Mouse (Mus musculus) CH12.LX (cell line): Measurements from ENCODE around the gene Pax5. TPM values are rescaled to one million over a fixed set of nuclear protein-coding genes. Genes with fewer than 3 reads are reported as not detected.

Experiments used
- DNase-seq: peaks from one replicate; pipeline ENCODE4 v3.0.0-alpha.2; 2013; ENCODE audit errors: extremely low read depth
- H3K27ac ChIP-seq: 2 replicates; pipeline ENCODE4 v1.5.1; 2012; ENCODE audit warnings: low read depth, mild to moderate bottlenecking, control low read depth, moderate library complexity; ENCODE audit not compliant: insufficient read depth
- H3K27me3 ChIP-seq: replicated peaks from 2 replicates; pipeline ENCODE3; 2012; ENCODE audit warnings: inconsistent platforms
- H3K36me3 ChIP-seq, 2 experiments: replicated peaks in 1 of 2; 2 replicates each; pipeline versions ENCODE3 to v1.6.1; 2012; ENCODE audit warnings: inconsistent platforms in 1 of 2, low read length in 1 of 2, mild to moderate bottlenecking in 1 of 2, mixed read lengths in 1 of 2, moderate library complexity in 1 of 2; ENCODE audit not compliant: control insufficient read depth in 1 of 2, insufficient read depth in 1 of 2
- H3K4me1 ChIP-seq, 2 experiments: 2 replicates each; pipeline ENCODE4 v1.6.1; 2012; ENCODE audit warnings: inconsistent platforms in 1 of 2, moderate library complexity in 1 of 2; ENCODE audit not compliant: insufficient read depth in 2 of 2, control insufficient read depth in 1 of 2
- H3K4me2 ChIP-seq: 2 replicates; pipeline ENCODE4 v1.6.1; 2012; ENCODE audit warnings: low read depth, mild to moderate bottlenecking, control low read depth; ENCODE audit not compliant: poor library complexity, insufficient read depth, severe bottlenecking
- H3K4me3 ChIP-seq, 3 experiments: fragments of 150-350 bp in 1 of 3; sonication (generic) in 1 of 3; replicated peaks in 1 of 3; 2 replicates each; pipeline versions ENCODE3 to v1.5.1; 2011 to 2012; ENCODE audit warnings: low read depth in 2 of 3, low read length in 2 of 3, mild to moderate bottlenecking in 2 of 3, moderate library complexity in 2 of 3, control low read depth in 1 of 3, improper control_type of control experiment in 1 of 3, inconsistent platforms in 1 of 3, mixed read lengths in 1 of 3; ENCODE audit not compliant: poor library complexity in 1 of 3
- H3K79me2 ChIP-seq: replicated peaks from 2 replicates; pipeline ENCODE4 v1.6.1; 2012; ENCODE audit warnings: mild to moderate bottlenecking, moderate library complexity; ENCODE audit not compliant: control insufficient read depth, poor library complexity, insufficient read depth, severe bottlenecking; ENCODE audit errors: extremely low read depth
- H3K9ac ChIP-seq: 2 replicates; pipeline ENCODE4 v1.6.1; 2012; ENCODE audit warnings: low read depth, mild to moderate bottlenecking, control low read depth, moderate library complexity; ENCODE audit not compliant: insufficient read depth
- H3K9me3 ChIP-seq: replicated peaks from 2 replicates; pipeline ENCODE3; 2012; ENCODE audit warnings: low read length, inconsistent platforms, mixed read lengths
- BHLHE40 ChIP-seq: IDR thresholded peaks from 2 replicates; pipeline ENCODE4 v1.6.1; 2011; ENCODE audit warnings: mild to moderate bottlenecking, low read depth, low read length, improper control_type of control experiment
- CHD1 ChIP-seq: IDR thresholded peaks from 2 replicates; pipeline ENCODE4 v1.6.1; 2012; ENCODE audit warnings: low read depth, low read length, improper control_type of control experiment, inconsistent platforms
- CTCF ChIP-seq, 2 experiments: IDR thresholded peaks in 1 of 2; conservative IDR thresholded peaks in 1 of 2; 2 replicates each; pipeline ENCODE4 v1.5.1; 2011 to 2012; ENCODE audit warnings: low read depth in 2 of 2, low read length in 2 of 2, improper control_type of control experiment in 1 of 2, inconsistent platforms in 1 of 2, mild to moderate bottlenecking in 1 of 2, moderate library complexity in 1 of 2
- E2F4 ChIP-seq: IDR thresholded peaks from 2 replicates; pipeline ENCODE4 v1.6.1; 2011; ENCODE audit warnings: low read depth, low read length, improper control_type of control experiment; ENCODE audit not compliant: insufficient replicate concordance
- ELF1 ChIP-seq: IDR thresholded peaks from 2 replicates; pipeline ENCODE4 v1.6.1; 2014; ENCODE audit warnings: low read depth, mild to moderate bottlenecking, inconsistent platforms, low read length, improper control_type of control experiment
- EP300 ChIP-seq: IDR thresholded peaks from 2 replicates; pipeline ENCODE4 v1.6.1; 2011; ENCODE audit warnings: low read length, improper control_type of control experiment
- ETS1 ChIP-seq: conservative IDR thresholded peaks from 2 replicates; pipeline ENCODE4 v1.6.1; 2012; ENCODE audit warnings: low read depth, mild to moderate bottlenecking, inconsistent platforms, low read length, improper control_type of control experiment, moderate library complexity
- GABPA ChIP-seq: IDR thresholded peaks from 2 replicates; pipeline ENCODE4 v1.6.1; 2012; ENCODE audit warnings: low read depth, low read length, improper control_type of control experiment, inconsistent platforms; ENCODE audit not compliant: insufficient replicate concordance
- HCFC1 ChIP-seq: IDR thresholded peaks from 2 replicates; pipeline ENCODE4 v1.6.1; 2012; ENCODE audit warnings: low read depth, mild to moderate bottlenecking, inconsistent platforms, low read length, improper control_type of control experiment
- JUN ChIP-seq: IDR thresholded peaks from 2 replicates; pipeline ENCODE4 v1.6.1; 2011; ENCODE audit warnings: low read depth, mild to moderate bottlenecking, low read length, improper control_type of control experiment, moderate library complexity; ENCODE audit not compliant: insufficient read depth
- JUND ChIP-seq: conservative IDR thresholded peaks from 2 replicates; pipeline ENCODE4 v1.6.1; 2011; ENCODE audit warnings: low read depth, low read length, improper control_type of control experiment
- KAT2A ChIP-seq: IDR thresholded peaks from 2 replicates; pipeline ENCODE4 v1.6.1; 2012; ENCODE audit warnings: low read length, improper control_type of control experiment, inconsistent platforms; ENCODE audit not compliant: insufficient replicate concordance
- MAFK ChIP-seq: IDR thresholded peaks from 2 replicates; pipeline ENCODE4 v1.6.1; 2011; ENCODE audit warnings: low read length, improper control_type of control experiment; ENCODE audit not compliant: insufficient replicate concordance
- MAZ ChIP-seq: IDR thresholded peaks from 2 replicates; pipeline ENCODE4 v1.6.1; 2012; ENCODE audit warnings: low read depth, mild to moderate bottlenecking, inconsistent platforms, low read length, improper control_type of control experiment, moderate library complexity
- MEF2A ChIP-seq: IDR thresholded peaks from 2 replicates; pipeline ENCODE4 v1.6.1; 2014; ENCODE audit warnings: low read depth, mild to moderate bottlenecking, inconsistent platforms, low read length, improper control_type of control experiment, borderline replicate concordance
- MYC ChIP-seq: IDR thresholded peaks from 2 replicates; pipeline ENCODE4 v1.6.1; 2011; ENCODE audit warnings: low read depth, mild to moderate bottlenecking, improper control_type of control experiment, low read length
- NELFE ChIP-seq: IDR thresholded peaks from 2 replicates; pipeline ENCODE4 v1.6.1; 2011; ENCODE audit warnings: low read depth, low read length, improper control_type of control experiment
- NRF1 ChIP-seq: IDR thresholded peaks from 2 replicates; pipeline ENCODE4 v1.6.1; 2014; ENCODE audit warnings: low read depth, mild to moderate bottlenecking, inconsistent platforms, low read length, improper control_type of control experiment, moderate library complexity
- PAX5 ChIP-seq: IDR thresholded peaks from 2 replicates; pipeline ENCODE4 v1.6.1; 2012; ENCODE audit warnings: low read length, inconsistent platforms, mixed read lengths
- POLR2A ChIP-seq: IDR thresholded peaks from 2 replicates; pipeline ENCODE4 v1.6.1; 2011; ENCODE audit warnings: low read depth, mild to moderate bottlenecking, improper control_type of control experiment, low read length
- POLR2AphosphoS2 ChIP-seq: IDR thresholded peaks from 2 replicates; pipeline ENCODE4 v1.6.1; 2011; ENCODE audit warnings: low read depth, low read length, improper control_type of control experiment
- RAD21 ChIP-seq: IDR thresholded peaks from 2 replicates; pipeline ENCODE4 v1.6.1; 2011; ENCODE audit warnings: low read depth, mild to moderate bottlenecking, low read length, improper control_type of control experiment, moderate library complexity
- RCOR1 ChIP-seq: conservative IDR thresholded peaks from 2 replicates; pipeline ENCODE4 v1.6.1; 2012; ENCODE audit warnings: low read depth, mild to moderate bottlenecking, inconsistent platforms, low read length, improper control_type of control experiment
- SMC3 ChIP-seq: IDR thresholded peaks from 2 replicates; pipeline ENCODE4 v1.6.1; 2011; ENCODE audit warnings: low read depth, low read length, improper control_type of control experiment
- TBP ChIP-seq: conservative IDR thresholded peaks from 2 replicates; pipeline ENCODE4 v1.6.1; 2011; ENCODE audit warnings: low read depth, low read length, improper control_type of control experiment
- TCF12 ChIP-seq: IDR thresholded peaks from 2 replicates; pipeline ENCODE4 v1.6.1; 2014; ENCODE audit warnings: low read depth, mild to moderate bottlenecking, inconsistent platforms, low read length, improper control_type of control experiment
- UBTF ChIP-seq: IDR thresholded peaks from 2 replicates; pipeline ENCODE4 v1.6.1; 2012; ENCODE audit warnings: low read depth, mild to moderate bottlenecking, inconsistent platforms, low read length, improper control_type of control experiment, moderate library complexity
- USF1 ChIP-seq: IDR thresholded peaks from 2 replicates; pipeline ENCODE4 v1.6.1; 2014; ENCODE audit warnings: low read depth, mild to moderate bottlenecking, inconsistent platforms, low read length, improper control_type of control experiment
- USF2 ChIP-seq: conservative IDR thresholded peaks from 2 replicates; pipeline ENCODE4 v1.6.1; 2011; ENCODE audit warnings: low read depth, low read length, improper control_type of control experiment
- ZC3H11A ChIP-seq: IDR thresholded peaks from 2 replicates; pipeline ENCODE4 v1.6.1; 2012; ENCODE audit warnings: low read depth, mild to moderate bottlenecking, inconsistent platforms, low read length, improper control_type of control experiment
- ZMIZ1 ChIP-seq: IDR thresholded peaks from 2 replicates; pipeline ENCODE4 v1.6.1; 2012; ENCODE audit warnings: low read depth, mild to moderate bottlenecking, inconsistent platforms, low read length, improper control_type of control experiment
- ZNF384 ChIP-seq: IDR thresholded peaks from 2 replicates; pipeline ENCODE4 v1.6.1; 2012; ENCODE audit warnings: low read depth, low read length, improper control_type of control experiment, inconsistent platforms
- dilution Hi-C: fragments of 300-500 bp; cut with MboI; formaldehyde crosslinking; loops from 2 replicates; pipeline ENCODE4 v1.14.3; 2020; ENCODE audit warnings: low sequenced_read_pairs; ENCODE audit not compliant: extremely low pct_unique_long_range_greater_than_20kb, extremely low pct_ligation_motif_present
- in situ Hi-C: fragments of 300-500 bp; cut with MboI; formaldehyde crosslinking; loops from 3 replicates; pipeline ENCODE4 v1.14.3; 2019; ENCODE audit warnings: low sequenced_read_pairs, low pct_ligation_motif_present, low pct_unique_long_range_greater_than_20kb, mixed read lengths
- polyA plus RNA-seq: library from polyadenylated mRNA; unstranded; fragments of >175 nt; gene quantifications from 2 replicates; pipeline ENCODE4 v1.2.1, GENCODE M21; 2012; ENCODE audit warnings: low read depth; ENCODE audit not compliant: insufficient read length
- total RNA-seq, 2 experiments: library from RNA; depleted of rRNA; stranded (reverse); fragments of 300-350 nt in 1 of 2; fragments of >200 nt in 1 of 2; gene quantifications; 2 replicates each; pipeline ENCODE4 v1.2.3; 2012 to 2014

Gene Pax5
- total and polyA plus RNA-seq, 3 experiments: 13.5 to 57.4 (median 21.8) TPM

GRCm38 (mm10) chr4:44625108-44625424 is 85.2 kb downstream of the Pax5 start (continued):
- TF ChIP-seq RCOR1 (peak; percentile 13; the same call in 1 of the 2 replicates), MAFK (no peak), ZNF384 (no peak; the same call in 1 of the 2 replicates), ZC3H11A (no peak), TCF12 (no peak), PAX5 (no peak), UBTF (no peak), GABPA (no peak), KAT2A (no peak), ETS1 (no peak)

GRCm38 (mm10) chr4:44624232-44625107 is 85.8 kb downstream of the Pax5 start:
- peaks cover 4% of the 10 kb centered on the region; the same call in 1 of the 2 replicates for H3K79me2 ChIP-seq
- H3K36me3 ChIP-seq: peaks cover 20 to 70% of the 10 kb centered on the region in 2 experiments
- H3K4me3 ChIP-seq: no peak overlapping the region
- H3K9me3 ChIP-seq: peaks cover 4% of the 10 kb centered on the region
- in situ Hi-C loops: no loop called here
- DNase-seq: peak; percentile 94
- no peaks in the 10 kb centered on the region for H3K27me3 ChIP-seq
- peaks cover 26 to 65% of the 10 kb centered on the region in 2 experiments for H3K4me1 ChIP-seq
- dilution Hi-C loops: no loop called here
- H3K27ac ChIP-seq: peak overlapping the region; percentile 96
- H3K9ac ChIP-seq: 0 out of 2 replicates have a peak overlapping the region, but pooled peaks have one; percentile 7
- H3K4me2 ChIP-seq: peak overlapping the region; percentile 92
- peak; percentile 97 for TF ChIP-seq RCOR1
- TF ChIP-seq ZC3H11A: no peak
- TF ChIP-seq MAFK: peak; percentile 86; the same call in 1 of the 2 replicates
- no peak for TF ChIP-seq GABPA
- TF ChIP-seq RAD21: no peak
- peak; percentile 80; the same call in 1 of the 2 replicates for TF ChIP-seq ZNF384
- peak; percentile 98 for TF ChIP-seq EP300
- TF ChIP-seq ZMIZ1: no peak
- TF ChIP-seq UBTF: no peak
- TF ChIP-seq KAT2A: 0 out of 2 replicates have a peak, but pooled peaks have one; percentile 16
- TF ChIP-seq E2F4: no peak; the same call in 1 of the 2 replicates
- peak; percentile 82 for TF ChIP-seq MEF2A
- TF ChIP-seq MYC: peak; percentile 92
- peak; percentile 92 for TF ChIP-seq JUN
- TF ChIP-seq ELF1: peak; percentile 61
- TF ChIP-seq PAX5: no peak
- TF ChIP-seq NELFE: 0 out of 2 replicates have a peak, but pooled peaks have one; percentile 46
- no peak for TF ChIP-seq USF1
- no peak for TF ChIP-seq CHD1
- 0 out of 2 replicates have a peak, but pooled peaks have one; percentile 9 for TF ChIP-seq HCFC1
- TF ChIP-seq ETS1: peak; percentile 97
- TF ChIP-seq MAZ: 0 out of 2 replicates have a peak, but pooled peaks have one; percentile 77
- no peak for TF ChIP-seq CTCF (conservative IDR thresholded peaks at IDR 0.05 in 1 of 2, IDR thresholded peaks at IDR 0.05 in 1 of 2; ENCODE audit: low read depth in 2 of 2, low read length in 2 of 2)
- TF ChIP-seq NRF1: no peak
- peak; percentile 65; the same call in 1 of the 2 replicates for TF ChIP-seq TBP
- peak; percentile 11 for TF ChIP-seq SMC3
- TF ChIP-seq BHLHE40: peak; percentile 87
- TF ChIP-seq USF2: no peak
- peak; percentile 98 for TF ChIP-seq TCF12
- peak; percentile 43 for TF ChIP-seq POLR2A
- no peak for TF ChIP-seq POLR2AphosphoS2
- TF ChIP-seq JUND: peak; percentile 97
